12 mouse cellular contexts compared by ENCODE assay signal in genomic region chr6:112516496-112516895, GRCm38 (mm10). TPM values are rescaled to one million over a fixed set of nuclear protein-coding genes. Genes with fewer than 3 reads are reported as not detected.
DNase-seq lines count a peak whose midpoint lies in the region; ATAC-seq lines count a peak whose summit lies in the region.
"Had no signal": no experiment of that assay in that cellular context is flagged by ENCODE, and none has a peak within 500 bp of the region (broad histone marks: within the 10 kb centered on the region; RNA-seq: fewer than 3 reads in every experiment).

No protein-coding gene starts in this region.

- no peak overlapping the region for H3K4me3 ChIP-seq in hindbrain, embryonic 11.5 days (ENCODE audit: low read depth, low read length)
- no peak overlapping the region for H3K4me3 ChIP-seq in midbrain, embryonic 16.5 days (ENCODE audit: low read depth, low read length)

- H3K27me3 ChIP-seq in hindbrain, embryonic 11.5 days (ENCODE audit: control insufficient read depth, insufficient read depth, low read length), result peaks cover 50% of the 10 kb centered on the region
- H3K27me3 ChIP-seq in midbrain, embryonic 16.5 days (ENCODE audit: control insufficient read depth, insufficient read depth, low read depth, low read length), result peaks cover 3% of the 10 kb centered on the region; the same call in 1 of the 2 replicates

- H3K4me2 ChIP-seq in hindbrain, embryonic 11.5 days (replicated peaks; ENCODE audit: low read depth, low read length), result no peak overlapping the region
- H3K4me2 ChIP-seq in midbrain, embryonic 16.5 days (ENCODE audit: low read length), result no peak overlapping the region

- no peaks in the 10 kb centered on the region for H3K36me3 ChIP-seq in hindbrain, embryonic 11.5 days (ENCODE audit: control insufficient read depth, insufficient read depth, low read length)
- H3K36me3 ChIP-seq in midbrain, embryonic 16.5 days (ENCODE audit: control insufficient read depth, insufficient read depth, low read length), result no peaks in the 10 kb centered on the region

- no peaks in the 10 kb centered on the region for H3K4me1 ChIP-seq in hindbrain, embryonic 11.5 days (replicated peaks; ENCODE audit: control insufficient read depth, insufficient read depth, low read length)
- H3K4me1 ChIP-seq in midbrain, embryonic 16.5 days (ENCODE audit: control insufficient read depth, insufficient read depth, low read length), result 0 out of 2 replicates have a peak, but pooled peaks cover 2% of the 10 kb centered on the region

- no peak overlapping the region for H3K27ac ChIP-seq in hindbrain, embryonic 11.5 days (ENCODE audit: low read depth, low read length)
- H3K27ac ChIP-seq in midbrain, embryonic 16.5 days (ENCODE audit: low read length), result no peak overlapping the region

- ATAC-seq in hindbrain, embryonic 11.5 days (ENCODE audit: low FRiP score), result peak; percentile 94
- peak; percentile 60 for ATAC-seq in midbrain, embryonic 16.5 days

- DNase-seq in ZHBTc4 (ENCODE audit: low read depth, low spot score), result peak; percentile 59
- DNase-seq in embryo, embryonic 11 days, result peak; percentile 80
- peak; percentile 66 for DNase-seq in hindbrain, embryonic 11.5 days (ENCODE audit: low spot score)
- DNase-seq in natural killer cell, adult 2 months (ENCODE audit: low spot score in 2 of 2), result no peak
- no peak for DNase-seq in urinary bladder, postnatal 25 days (ENCODE audit: low spot score)
- DNase-seq in right cerebral cortex, postnatal 4 days, result no peak
- no peak for DNase-seq in layer of hippocampus, adult 9-11 months
- DNase-seq: cerebellum, adult 9-10 months; kidney, adult 18-20 months; right cerebral cortex, adult 18-20 months; thymus, adult 2 months had no signal

- WGBS in hindbrain, embryonic 11.5 days, result 5% methylated on average over 1 of the region's 1 CpGs
- WGBS in midbrain, embryonic 16.5 days, result 7% methylated on average over 1 of the region's 1 CpGs

- no peak overlapping the region for H3K9ac ChIP-seq in hindbrain, embryonic 11.5 days (ENCODE audit: low read depth, low read length)
- H3K9ac ChIP-seq in midbrain, embryonic 16.5 days (ENCODE audit: low read depth, low read length), result no peak overlapping the region

- H3K9me3 ChIP-seq in hindbrain, embryonic 11.5 days (ENCODE audit: control insufficient read depth, low read length), result no peaks in the 10 kb centered on the region
- no peaks in the 10 kb centered on the region for H3K9me3 ChIP-seq in midbrain, embryonic 16.5 days (replicated peaks; ENCODE audit: control insufficient read depth, low read length, poor library complexity, severe bottlenecking)

RNA-seq across cellular contexts. Expression of gene Oxtr, which starts 26.8 kb away (rescaled TPM):
- polyA plus RNA-seq in hindbrain, embryonic 11.5 days (2014; fragmentation: Nextera tagmentation; extraction: Ambion mirVana), result 0.45 and 0.47 TPM in 2 replicates
- polyA plus RNA-seq in midbrain, embryonic 16.5 days (2015; fragmentation: Nextera tagmentation; extraction: Ambion mirVana), result 1.6 and 2.3 TPM in 2 replicates

RNA-seq across cellular contexts. Expression of gene Cav3, which starts 57.2 kb away (rescaled TPM):
- 0.56 TPM in 1 of 2 replicates, not detected in the other for polyA plus RNA-seq in hindbrain, embryonic 11.5 days (2014; fragmentation: Nextera tagmentation; extraction: Ambion mirVana)
- 0.16 TPM in 1 of 2 replicates, not detected in the other for polyA plus RNA-seq in midbrain, embryonic 16.5 days (2015; fragmentation: Nextera tagmentation; extraction: Ambion mirVana)

Comparison
In these comparisons a context has a peak if more than half of its experiments do, and no peak if none do; other contexts are left out.
1. DNase-seq: peak in ZHBTc4 (single experiment), embryo, embryonic 11 days (single experiment) and hindbrain, embryonic 11.5 days (single experiment); none in natural killer cell, adult 2 months (0 of 2), urinary bladder, postnatal 25 days (single experiment), right cerebral cortex, postnatal 4 days (single experiment) and layer of hippocampus, adult 9-11 months (single experiment).